28 mouse cellular contexts compared by ENCODE assay signal in genomic region chr2:66190157-66190556, GRCm38 (mm10).
DNase-seq lines count a peak whose midpoint lies in the region; ATAC-seq and TF ChIP-seq lines count a peak whose summit lies in the region.
"Had no signal": no experiment of that assay in that cellular context is flagged by ENCODE, and none has a peak within 500 bp of the region (broad histone marks: within the 10 kb centered on the region; RNA-seq: fewer than 3 reads in every experiment).

No protein-coding gene starts in this region.

- H3K4me2 ChIP-seq in forebrain, postnatal 0 days (ENCODE audit: low read depth), result no peak overlapping the region
- no peak overlapping the region for H3K4me2 ChIP-seq in forebrain, embryonic 14.5 days (ENCODE audit: low read length)
- H3K4me2 ChIP-seq: embryonic facial prominence, embryonic 13.5 days; heart, embryonic 13.5 days; hindbrain, embryonic 14.5 days had no signal

- H3K27me3 ChIP-seq in forebrain, postnatal 0 days (ENCODE audit: insufficient read depth, low read length), result no peaks in the 10 kb centered on the region
- no peaks in the 10 kb centered on the region for H3K27me3 ChIP-seq in forebrain, embryonic 14.5 days (replicated peaks; ENCODE audit: control insufficient read depth, insufficient read depth, low read length)
- H3K27me3 ChIP-seq: embryonic facial prominence, embryonic 13.5 days; heart, embryonic 13.5 days had no signal

- ATAC-seq in forebrain, postnatal 0 days, result peak; percentile 44; the same call in 1 of the 2 replicates
- ATAC-seq in forebrain, embryonic 14.5 days, result no peak; the same call in 1 of the 2 replicates
- ATAC-seq: CD4-positive, CD25-positive, alpha-beta regulatory T cell, adult 4 months; hindbrain, postnatal 0 days; inflammation-experienced regulatory T-cells, adult 6 months; intestine, embryonic 16.5 days had no signal

- H3K9ac ChIP-seq in forebrain, postnatal 0 days, result no peak overlapping the region
- no peak overlapping the region for H3K9ac ChIP-seq in forebrain, embryonic 14.5 days (ENCODE audit: low read length)
- H3K9ac ChIP-seq: embryonic facial prominence, embryonic 13.5 days; heart, embryonic 13.5 days; hindbrain, embryonic 14.5 days had no signal

- no peak for TF ChIP-seq POLR2A in brain, embryonic 14.5 days (IDR thresholded peaks at IDR 0.05; ENCODE audit: borderline replicate concordance, extremely low read depth, insufficient read depth, insufficient read length, poor library complexity, severe bottlenecking)

- DNase-seq in forebrain, postnatal 0 days, result peak; percentile 31
- DNase-seq in forebrain, embryonic 14.5 days (ENCODE audit: low spot score), result no peak
- peak; percentile 50 to 80 for DNase-seq in layer of hippocampus, adult 18-20 months (ENCODE audit: low spot score in 2 of 2)
- no peak for DNase-seq in layer of hippocampus, postnatal 25 days (ENCODE audit: extremely low spot score in 1 of 2, low spot score in 1 of 2)
- DNase-seq in brain, embryonic 14.5 days (ENCODE audit: low read depth), result peak; percentile 27
- peak; percentile 69 for DNase-seq in layer of hippocampus, adult 9-11 months
- DNase-seq: adrenal gland, adult 2 months; adrenal gland, postnatal 14 days; cerebellum, adult 11-12 months; cerebellum, adult 8-10 months; cerebellum, postnatal 10 days; cerebellum, postnatal 36 days; embryo, embryonic 11 days; gastrocnemius, adult 2 months; gastrocnemius, postnatal 14 days; heart, adult 18-20 months; heart, postnatal 14 days; heart, postnatal 4 days had no signal

- H3K9me3 ChIP-seq in forebrain, postnatal 0 days (ENCODE audit: low read length), result no peaks in the 10 kb centered on the region
- H3K9me3 ChIP-seq in forebrain, embryonic 14.5 days (replicated peaks; ENCODE audit: control insufficient read depth, low read length), result no peaks in the 10 kb centered on the region
- H3K9me3 ChIP-seq: embryonic facial prominence, embryonic 10.5 days; embryonic facial prominence, embryonic 13.5 days; heart, embryonic 10.5 days; heart, embryonic 13.5 days had no signal

- TF ChIP-seq CTCF in forebrain, postnatal 0 days (IDR thresholded peaks at IDR 0.05; ENCODE audit: low read depth), result no peak
- TF ChIP-seq CTCF in brain, embryonic 14.5 days (IDR thresholded peaks at IDR 0.05; ENCODE audit: borderline replicate concordance, extremely low read depth, insufficient read depth, insufficient read length), result no peak

- no peaks in the 10 kb centered on the region for H3K4me1 ChIP-seq in forebrain, postnatal 0 days (ENCODE audit: insufficient read depth)
- H3K4me1 ChIP-seq in forebrain, embryonic 14.5 days (ENCODE audit: control insufficient read depth, insufficient read depth, low read length), result no peaks in the 10 kb centered on the region
- H3K4me1 ChIP-seq: embryonic facial prominence, embryonic 10.5 days; heart, embryonic 10.5 days; heart, embryonic 13.5 days had no signal

- H3K36me3 ChIP-seq in forebrain, postnatal 0 days (ENCODE audit: insufficient read depth), result peaks cover 13% of the 10 kb centered on the region
- H3K36me3 ChIP-seq in forebrain, embryonic 14.5 days (ENCODE audit: control insufficient read depth, insufficient read depth, low read length), result peaks cover 10% of the 10 kb centered on the region; the same call in 1 of the 2 replicates
- H3K36me3 ChIP-seq: heart, embryonic 10.5 days had no signal

- H3K4me3 ChIP-seq in forebrain, postnatal 0 days (ENCODE audit: low read depth, low read length), result no peak overlapping the region
- no peak overlapping the region for H3K4me3 ChIP-seq in forebrain, embryonic 14.5 days (ENCODE audit: low read depth, low read length)
- H3K4me3 ChIP-seq: embryonic facial prominence, embryonic 10.5 days; embryonic facial prominence, embryonic 13.5 days; erythroblast, embryonic 14.5 days; gastrocnemius, adult 2 months; heart, embryonic 10.5 days; heart, embryonic 13.5 days had no signal

- WGBS in forebrain, postnatal 0 days, result 57% methylated on average over 5 of the region's 5 CpGs
- 82% methylated on average over 5 of the region's 5 CpGs for WGBS in forebrain, embryonic 14.5 days

- no peak overlapping the region for H3K27ac ChIP-seq in forebrain, postnatal 0 days (ENCODE audit: low read depth, low read length)
- H3K27ac ChIP-seq in forebrain, embryonic 14.5 days (ENCODE audit: low read depth, low read length), result no peak overlapping the region
- H3K27ac ChIP-seq: embryonic facial prominence, embryonic 10.5 days; embryonic facial prominence, embryonic 13.5 days; gastrocnemius, adult 2 months; heart, embryonic 10.5 days; heart, embryonic 13.5 days; hindbrain, embryonic 14.5 days; hindbrain, postnatal 0 days had no signal

Comparison
In these comparisons a context has a peak if more than half of its experiments do, and no peak if none do; other contexts are left out.
1. DNase-seq: peak in forebrain, postnatal 0 days (single experiment), layer of hippocampus, adult 18-20 months (2 of 2), brain, embryonic 14.5 days (single experiment) and layer of hippocampus, adult 9-11 months (single experiment); none in forebrain, embryonic 14.5 days (single experiment) and layer of hippocampus, postnatal 25 days (0 of 2).